Mouse (Mus musculus): ENCODE measurements around the gene Calcoco1.

Gene Calcoco1

GRCm38 (mm10) chr15:102721980-102722475 is at the start of gene Calcoco1:
Gene Calcoco1, minus strand, starts transcription at chr15:102722178.
- DNase-seq: peak; percentile 98

GRCm38 (mm10) chr15:102770866-102771265 is 48.9 kb upstream of the Calcoco1 start:
- no peak for DNase-seq

- DNase-seq: no peak
Measured at GRCm38 (mm10) chr15:102765207-102765606, 43.2 kb upstream of the Calcoco1 start.

GRCm38 (mm10) chr15:102761745-102762378 is 39.9 kb upstream of the Calcoco1 start:
- DNase-seq: peak; percentile 24

DNA sequence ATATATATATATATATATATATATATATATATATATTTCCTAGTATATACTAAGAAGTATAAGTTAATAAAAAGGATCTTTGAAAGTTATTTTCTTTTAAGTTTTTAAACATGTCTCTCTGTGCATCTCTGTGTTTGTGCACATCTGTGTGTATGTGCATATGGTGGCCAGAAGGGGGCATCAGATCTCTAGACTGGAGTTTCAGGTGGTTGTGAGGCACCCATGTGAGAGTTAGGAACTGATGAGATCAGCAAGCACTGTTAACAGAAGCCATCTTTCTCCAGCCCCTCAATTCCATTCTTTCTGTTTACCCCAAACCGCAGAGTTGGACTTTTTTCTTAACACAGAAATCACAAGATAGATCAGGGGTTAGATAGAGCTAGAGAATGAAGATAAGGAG is 35.7 kb upstream of the Calcoco1 start:
- DNase-seq: no peak

GRCm38 (mm10) chr15:102755053-102755452 is 33.1 kb upstream of the Calcoco1 start:
- DNase-seq: no peak

DNA sequence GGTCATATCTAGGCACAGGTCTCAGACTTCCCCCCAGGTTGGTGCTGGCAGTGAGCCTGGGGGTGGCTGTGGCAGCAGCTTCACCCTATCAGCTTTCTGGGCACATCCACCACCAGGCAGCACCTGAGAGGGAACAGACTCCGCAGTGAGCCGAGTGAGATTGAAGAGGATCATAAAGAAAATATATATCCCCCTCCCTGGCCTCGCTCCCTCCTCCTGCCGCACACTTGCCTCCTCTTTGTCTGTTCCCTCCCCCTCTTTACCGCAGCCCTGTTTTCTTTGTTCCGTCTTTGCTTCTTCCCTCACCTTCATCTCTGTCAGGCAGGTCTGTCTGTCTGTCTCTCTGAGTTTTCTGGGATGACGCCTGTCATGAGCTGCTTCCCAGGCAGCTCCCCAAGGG is 32.4 kb upstream of the Calcoco1 start:
- DNase-seq: no peak

GRCm38 (mm10) chr15:102753170-102753569 is 31.2 kb upstream of the Calcoco1 start:
- peak; percentile 50 for DNase-seq

DNA sequence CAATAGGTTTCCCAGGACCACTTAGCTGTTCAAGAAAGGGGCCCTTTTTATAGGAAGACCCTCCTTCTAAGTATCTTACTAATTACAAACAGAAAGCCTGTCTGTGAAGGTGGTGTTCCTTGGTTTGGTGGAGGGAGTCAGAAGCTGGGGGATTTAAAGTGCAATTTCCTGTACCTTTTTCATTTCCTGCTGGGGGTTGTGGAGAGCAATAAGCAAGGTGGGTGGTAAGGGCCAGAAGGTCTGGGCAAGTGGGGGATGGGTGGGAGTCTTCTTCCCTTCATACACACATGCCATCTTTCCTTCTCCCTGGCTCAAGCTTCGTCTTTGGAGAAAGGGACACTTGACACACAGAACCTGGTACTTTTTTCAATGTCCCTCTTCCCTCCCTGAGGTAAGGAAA is 30.2 kb upstream of the Calcoco1 start:
- no peak for DNase-seq

GRCm38 (mm10) chr15:102750241-102750640 is 28.3 kb upstream of the Calcoco1 start:
- no peak for DNase-seq

GRCm38 (mm10) chr15:102749103-102749502 is 27.1 kb upstream of the Calcoco1 start:
- no peak for DNase-seq

- no peak for DNase-seq
Measured at GRCm38 (mm10) chr15:102747853-102748252, 25.9 kb upstream of the Calcoco1 start.

- no peak for DNase-seq
Measured at GRCm38 (mm10) chr15:102747286-102747640, 25.3 kb upstream of the Calcoco1 start.

DNA sequence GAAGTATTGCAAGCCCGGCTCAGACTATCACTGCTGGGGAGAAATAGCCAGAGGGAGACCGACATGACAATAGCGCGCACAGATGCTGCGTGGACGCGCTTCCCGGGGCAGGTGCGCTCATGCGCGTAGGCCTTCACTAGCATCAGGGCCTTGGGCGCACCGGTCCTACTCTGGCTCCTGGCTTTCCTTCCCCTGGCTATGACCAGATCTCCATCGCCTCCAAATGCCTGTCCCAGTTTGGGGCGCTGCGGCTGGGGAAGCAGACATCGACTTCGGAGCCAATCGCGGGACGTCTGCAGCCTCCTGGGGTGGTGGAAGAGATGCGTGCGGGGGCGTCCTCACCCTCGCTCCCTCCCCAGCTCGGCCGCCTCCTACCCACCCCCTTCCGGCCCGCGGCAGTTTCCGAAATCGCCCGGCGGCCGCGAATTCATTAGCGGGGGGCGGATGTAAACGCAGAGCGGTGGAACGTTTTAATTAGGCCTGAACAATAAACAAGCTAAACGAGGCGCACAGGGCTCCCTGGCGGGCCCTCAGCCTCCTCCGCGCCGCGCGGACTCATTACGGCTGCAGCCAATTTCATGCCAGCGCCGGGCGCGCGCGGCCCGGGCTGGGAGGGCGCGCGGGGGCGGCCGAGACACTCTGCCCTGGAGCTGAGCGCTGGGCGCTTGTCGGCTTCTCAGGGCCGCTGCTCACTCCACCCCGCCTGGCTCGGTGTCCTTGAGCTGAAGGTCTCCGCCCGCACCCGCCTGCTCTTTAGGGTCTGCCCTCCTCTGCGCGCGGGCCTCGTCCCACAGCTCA is 24.7 kb upstream of the Calcoco1 start:
- DNase-seq: no peak

DNA sequence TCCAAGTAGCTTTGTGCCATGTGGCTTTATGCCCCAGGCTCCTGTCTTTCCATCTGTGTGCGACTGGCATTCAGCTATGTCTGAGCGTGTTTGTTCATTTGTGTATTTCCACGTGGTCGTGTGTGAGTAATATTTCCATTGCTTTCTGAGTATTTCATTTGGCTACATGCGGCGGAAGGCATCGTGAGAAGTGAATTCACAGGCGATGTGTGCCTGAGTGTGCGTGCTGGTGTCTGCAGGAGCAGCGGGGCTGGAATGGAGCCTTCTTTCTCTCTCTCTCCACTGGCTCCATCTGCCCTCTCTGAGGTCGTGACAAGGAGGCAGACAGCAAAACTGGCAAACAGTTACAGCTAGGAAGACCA is 24.1 kb upstream of the Calcoco1 start:
- no peak for DNase-seq

DNA sequence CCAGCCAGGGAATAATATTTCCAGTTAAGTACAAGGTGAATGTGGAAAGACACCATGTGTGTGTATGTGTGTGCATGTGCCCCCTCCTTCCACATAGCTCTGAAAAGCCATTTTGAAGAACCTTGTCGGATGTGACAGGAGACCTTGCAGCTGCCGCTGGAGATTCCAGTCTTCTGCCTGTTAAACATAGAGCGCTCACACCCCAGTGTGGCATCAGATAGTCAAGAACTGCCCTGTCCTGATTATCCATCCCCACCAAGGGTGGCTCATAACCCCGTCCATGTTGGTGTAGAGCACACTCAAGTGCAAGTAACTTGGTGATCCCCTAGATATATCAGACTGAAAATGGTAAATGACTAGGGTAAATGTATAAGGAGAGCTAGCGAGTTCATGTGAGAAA is 23.4 kb upstream of the Calcoco1 start:
- no peak for DNase-seq

- DNase-seq: no peak
Measured at GRCm38 (mm10) chr15:102744831-102745230, 22.9 kb upstream of the Calcoco1 start.

GRCm38 (mm10) chr15:102744416-102744815 is 22.4 kb upstream of the Calcoco1 start:
- no peak for DNase-seq

- DNase-seq: no peak
Measured at GRCm38 (mm10) chr15:102743996-102744395, 22.0 kb upstream of the Calcoco1 start.

GRCm38 (mm10) chr15:102743196-102743595 is 21.2 kb upstream of the Calcoco1 start:
- no peak for DNase-seq

DNA sequence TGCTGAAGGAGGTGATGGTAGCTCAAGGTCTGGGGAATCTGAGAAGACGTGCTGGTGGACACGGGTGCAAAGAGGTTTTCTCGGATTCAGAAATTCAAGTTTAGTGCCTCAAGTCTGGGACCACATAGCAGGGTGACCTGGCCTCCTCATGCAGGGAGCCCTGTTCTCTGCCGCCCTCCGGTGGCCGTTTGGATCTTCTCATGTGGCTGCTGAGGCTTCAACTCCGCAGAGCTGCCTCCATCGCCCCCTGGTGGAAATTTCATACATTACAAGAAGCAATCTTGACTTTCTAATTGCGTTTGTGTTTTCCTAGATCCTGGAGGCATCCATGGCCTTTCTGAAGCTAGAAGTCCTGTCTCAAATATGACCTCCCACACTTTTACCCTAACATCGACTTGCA is 20.6 kb upstream of the Calcoco1 start:
- peak; percentile 89 for DNase-seq

- DNase-seq: peak; percentile 48
Measured at GRCm38 (mm10) chr15:102739520-102740297, 17.7 kb upstream of the Calcoco1 start.

- no peak for DNase-seq
Measured at GRCm38 (mm10) chr15:102738434-102738833, 16.5 kb upstream of the Calcoco1 start.

DNA sequence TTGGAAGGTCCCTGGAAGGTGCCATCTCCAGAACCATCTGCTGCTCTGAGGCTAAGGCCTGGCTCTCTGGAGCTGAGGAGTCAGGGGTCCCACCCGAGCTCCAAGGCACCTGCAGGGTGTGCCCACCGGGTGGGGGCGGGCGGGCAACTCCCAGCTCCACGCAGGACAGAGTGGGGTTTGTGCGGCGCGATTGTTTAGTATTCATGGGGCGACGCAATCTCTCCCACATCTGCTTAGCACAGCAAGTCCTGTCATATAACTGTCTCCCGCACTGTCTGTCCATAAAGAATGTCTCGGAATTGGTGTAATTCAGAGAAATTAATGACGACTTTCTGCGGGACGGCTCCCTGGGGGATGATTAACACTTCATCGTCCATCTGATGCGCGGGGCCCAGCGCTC is 15.1 kb upstream of the Calcoco1 start:
- no peak for DNase-seq

All from liver (tissue).